Mouse (Mus musculus) brain, embryonic 14.5 days (tissue): Measurements from ENCODE around the gene Nprl2. TPM values are rescaled to one million over a fixed set of nuclear protein-coding genes. Genes with fewer than 3 reads are reported as not detected.

ENCODE experiments used
- DNase-seq: peaks from one replicate; pipeline ENCODE4 v3.0.0-alpha.2; 2011; ENCODE audit warnings: low read depth
- CTCF ChIP-seq: fragments of 200-500 bp; IDR thresholded peaks from 2 replicates; pipeline ENCODE4 v1.5.1; 2012; ENCODE audit warnings: inconsistent platforms, mild to moderate bottlenecking, moderate library complexity, borderline replicate concordance; ENCODE audit not compliant: insufficient read depth, insufficient read length; ENCODE audit errors: extremely low read depth
- POLR2A ChIP-seq: fragments of 200-500 bp; IDR thresholded peaks from 2 replicates; pipeline ENCODE4 v1.6.1; 2012; ENCODE audit warnings: mild to moderate bottlenecking, inconsistent platforms, borderline replicate concordance; ENCODE audit not compliant: poor library complexity, insufficient read depth, insufficient read length, severe bottlenecking; ENCODE audit errors: extremely low read depth
- polyA plus RNA-seq: library from polyadenylated mRNA; depleted of rRNA; stranded (reverse); fragments of >200 nt; gene quantifications from 2 replicates; pipeline ENCODE4 v1.2.3, GENCODE M21; 2012

Nprl2 gene
- polyA plus RNA-seq, 1 experiment: 74.5 TPM

- no peak for DNase-seq
- TF ChIP-seq CTCF: no peak
- TF ChIP-seq POLR2A: no peak
Measured at GRCm38 (mm10) chr9:107575579-107576356, 33.7 kb downstream of the Nprl2 start.

- peak; percentile 92 for DNase-seq
- TF ChIP-seq CTCF: no peak
- no peak for TF ChIP-seq POLR2A
Measured at GRCm38 (mm10) chr9:107576357-107577107, 34.5 kb downstream of the Nprl2 start, which contains the start of gene Hyal1. Gene Hyal1 (plus strand): TSS chr9:107576927.

- no peak for TF ChIP-seq POLR2A
- no peak for TF ChIP-seq CTCF
- no peak for DNase-seq
Measured at GRCm38 (mm10) chr9:107577871-107578270, 35.8 kb downstream of the Nprl2 start.

GRCm38 (mm10) chr9:107578587-107578986 is 36.6 kb downstream of the Nprl2 start, which contains the start of gene Naa80:
Gene Naa80 (plus strand): TSS chr9:107578887.
- no peak for DNase-seq
- TF ChIP-seq POLR2A (no peak), CTCF (no peak)

- TF ChIP-seq CTCF: no peak
- no peak for TF ChIP-seq POLR2A
- peak; percentile 41 for DNase-seq
Measured at GRCm38 (mm10) chr9:107579023-107579900, 37.2 kb downstream of the Nprl2 start.

GRCm38 (mm10) chr9:107580501-107581317 is 38.7 kb downstream of the Nprl2 start, which contains the start of gene Hyal3:
Gene Hyal3 (plus strand): TSS chr9:107580818.
- peak; percentile 50; the same call in 1 of the 2 replicates for TF ChIP-seq POLR2A
- TF ChIP-seq CTCF: no peak

GRCm38 (mm10) chr9:107581584-107581983 is 39.6 kb downstream of the Nprl2 start:
- no peak for DNase-seq
- TF ChIP-seq CTCF (no peak), POLR2A (no peak)

More at GRCm38 (mm10) chr9:107580501-107581317, 38.7 kb downstream of the Nprl2 start, which contains the start of gene Hyal3:
- DNase-seq: peak; percentile 95

- TF ChIP-seq CTCF (no peak), POLR2A (no peak)
- no peak for DNase-seq
Measured at GRCm38 (mm10) chr9:107582509-107583062, 40.6 kb downstream of the Nprl2 start.

- no peak for DNase-seq
- no peak for TF ChIP-seq POLR2A
- TF ChIP-seq CTCF: no peak
Measured at GRCm38 (mm10) chr9:107583174-107583573, 41.1 kb downstream of the Nprl2 start.

- no peak for DNase-seq
- TF ChIP-seq POLR2A (no peak), CTCF (no peak)
Measured at GRCm38 (mm10) chr9:107586504-107586903, 44.5 kb downstream of the Nprl2 start.
